9 mouse cellular contexts compared by ENCODE assay signal in genomic region chr11:106572958-106573357, GRCm38 (mm10). TPM values are rescaled to one million over a fixed set of nuclear protein-coding genes. Genes with fewer than 3 reads are reported as not detected.
DNase-seq lines count a peak whose midpoint lies in the region; ATAC-seq and TF ChIP-seq lines count a peak whose summit lies in the region.
"Had no signal": no experiment of that assay in that cellular context is flagged by ENCODE, and none has a peak within 500 bp of the region (broad histone marks: within the 10 kb centered on the region; RNA-seq: fewer than 3 reads in every experiment).

No protein-coding gene starts in this region.

- WGBS in hindbrain, embryonic 12.5 days, result 73% methylated on average over 9 of the region's 9 CpGs
- 68% methylated on average over 9 of the region's 9 CpGs for WGBS in hindbrain, embryonic 16.5 days
- WGBS in embryonic facial prominence, embryonic 12.5 days, result 75% methylated on average over 9 of the region's 9 CpGs
- WGBS in limb, embryonic 13.5 days, result 58% methylated on average over 9 of the region's 9 CpGs

- DNase-seq in frontal cortex, adult 2 months (ENCODE audit: extremely low spot score in 1 of 2, low spot score in 1 of 2), result no peak
- DNase-seq in embryo, embryonic 9.5 days (ENCODE audit: extremely low spot score), result no peak
- DNase-seq in T-cell, adult 2 months (ENCODE audit: low spot score), result no peak
- DNase-seq: layer of hippocampus, postnatal 36 days had no signal

- no peaks in the 10 kb centered on the region for H3K9me3 ChIP-seq in hindbrain, embryonic 12.5 days (replicated peaks)
- H3K9me3 ChIP-seq in hindbrain, embryonic 16.5 days (ENCODE audit: control insufficient read depth, low read length), result no peaks in the 10 kb centered on the region
- no peaks in the 10 kb centered on the region for H3K9me3 ChIP-seq in embryonic facial prominence, embryonic 12.5 days
- H3K9me3 ChIP-seq in limb, embryonic 13.5 days, result no peaks in the 10 kb centered on the region

- H3K79me2 ChIP-seq in C2C12 (ENCODE audit: control insufficient read depth, insufficient read depth), result no peaks in the 10 kb centered on the region

- no peak overlapping the region for H3K4me3 ChIP-seq in hindbrain, embryonic 12.5 days
- H3K4me3 ChIP-seq in hindbrain, embryonic 16.5 days (ENCODE audit: low read length), result no peak overlapping the region
- H3K4me3 ChIP-seq in C2C12 (ENCODE audit: insufficient read depth, poor library complexity, severe bottlenecking), result no peak overlapping the region
- H3K4me3 ChIP-seq in embryonic facial prominence, embryonic 12.5 days, result no peak overlapping the region
- no peak overlapping the region for H3K4me3 ChIP-seq in limb, embryonic 13.5 days

- no peak overlapping the region for H3K9ac ChIP-seq in hindbrain, embryonic 12.5 days
- H3K9ac ChIP-seq in hindbrain, embryonic 16.5 days (ENCODE audit: low read depth, low read length), result no peak overlapping the region
- H3K9ac ChIP-seq in embryonic facial prominence, embryonic 12.5 days, result no peak overlapping the region
- H3K9ac ChIP-seq in limb, embryonic 13.5 days, result no peak overlapping the region

- H3K4me2 ChIP-seq in hindbrain, embryonic 12.5 days (replicated peaks), result no peak overlapping the region
- no peak overlapping the region for H3K4me2 ChIP-seq in hindbrain, embryonic 16.5 days (ENCODE audit: low read length)
- no peak overlapping the region for H3K4me2 ChIP-seq in embryonic facial prominence, embryonic 12.5 days (replicated peaks)
- no peak overlapping the region for H3K4me2 ChIP-seq in limb, embryonic 13.5 days (replicated peaks)

- peak overlapping the region; percentile 38 for H3ac ChIP-seq in C2C12 (ENCODE audit: control insufficient read depth, insufficient read length, low read depth)

- peaks cover 30% of the 10 kb centered on the region for H3K4me1 ChIP-seq in hindbrain, embryonic 12.5 days
- H3K4me1 ChIP-seq in hindbrain, embryonic 16.5 days (ENCODE audit: control insufficient read depth, insufficient read depth, low read depth, low read length), result peaks cover 28% of the 10 kb centered on the region
- peaks cover 27% of the 10 kb centered on the region for H3K4me1 ChIP-seq in embryonic facial prominence, embryonic 12.5 days
- H3K4me1 ChIP-seq in limb, embryonic 13.5 days, result peaks cover 33% of the 10 kb centered on the region

- TF ChIP-seq CTCF in C2C12 (IDR thresholded peaks at IDR 0.05; ENCODE audit: control insufficient read depth, insufficient read depth, insufficient read length), result no peak

- peaks cover 2% of the 10 kb centered on the region; the same call in 1 of the 2 replicates for H3K36me3 ChIP-seq in hindbrain, embryonic 12.5 days
- H3K36me3 ChIP-seq in hindbrain, embryonic 16.5 days (ENCODE audit: control insufficient read depth, insufficient read depth, low read length), result no peaks in the 10 kb centered on the region
- H3K36me3 ChIP-seq in C2C12 (ENCODE audit: control insufficient read depth, insufficient read depth), result no peaks in the 10 kb centered on the region
- 0 out of 2 replicates have a peak, but pooled peaks cover 2% of the 10 kb centered on the region for H3K36me3 ChIP-seq in embryonic facial prominence, embryonic 12.5 days
- peaks cover 3% of the 10 kb centered on the region for H3K36me3 ChIP-seq in limb, embryonic 13.5 days

- H3K27me3 ChIP-seq in hindbrain, embryonic 12.5 days, result no peaks in the 10 kb centered on the region
- no peaks in the 10 kb centered on the region for H3K27me3 ChIP-seq in hindbrain, embryonic 16.5 days (replicated peaks; ENCODE audit: control insufficient read depth, insufficient read depth, low read length)
- H3K27me3 ChIP-seq in C2C12 (ENCODE audit: control insufficient read depth, insufficient read depth, insufficient read length), result no peaks in the 10 kb centered on the region
- H3K27me3 ChIP-seq in embryonic facial prominence, embryonic 12.5 days, result no peaks in the 10 kb centered on the region
- no peaks in the 10 kb centered on the region for H3K27me3 ChIP-seq in limb, embryonic 13.5 days

- peak overlapping the region; percentile 46 for H3K27ac ChIP-seq in hindbrain, embryonic 12.5 days
- H3K27ac ChIP-seq in hindbrain, embryonic 16.5 days (ENCODE audit: low read depth, low read length), result no peak overlapping the region
- peak overlapping the region; percentile 51; the same call in 1 of the 2 replicates for H3K27ac ChIP-seq in embryonic facial prominence, embryonic 12.5 days
- H3K27ac ChIP-seq in limb, embryonic 13.5 days, result peak overlapping the region; percentile 56; the same call in 1 of the 2 replicates

- no peaks in the 10 kb centered on the region for H3K79me3 ChIP-seq in C2C12 (ENCODE audit: low read depth)

- ATAC-seq in hindbrain, embryonic 12.5 days (ENCODE audit: low FRiP score), result no peak
- no peak for ATAC-seq in hindbrain, embryonic 16.5 days
- no peak for ATAC-seq in embryonic facial prominence, embryonic 12.5 days (ENCODE audit: insufficient number of reproducible peaks, insufficient read depth, low FRiP score, low TSS enrichment)
- ATAC-seq in limb, embryonic 13.5 days (ENCODE audit: low FRiP score, low read depth), result no peak

TF ChIP-seq in C2C12, 6 proteins besides CTCF, POLR2A, EP300 and RAD21:
- TF ChIP-seq FOSL1 (IDR thresholded peaks at IDR 0.05; ENCODE audit: insufficient read depth, low read length, poor library complexity, severe bottlenecking), result no peak
- TF ChIP-seq USF1 (IDR thresholded peaks at IDR 0.05; ENCODE audit: low read depth), result no peak
- no peak for TF ChIP-seq MAX (IDR thresholded peaks at IDR 0.05)
- TF ChIP-seq MYOD1 (IDR thresholded peaks at IDR 0.05; ENCODE audit: control insufficient read depth, insufficient read length, low read depth), result no peak
- TF ChIP-seq CEBPB (IDR thresholded peaks at IDR 0.05; ENCODE audit: low read depth), result no peak
- TF ChIP-seq MYOG (IDR thresholded peaks at IDR 0.05; ENCODE audit: control insufficient read depth, extremely low read depth, insufficient read length), result no peak

RNA-seq across cellular contexts. Expression of gene Tex2, which starts 40.3 kb away (rescaled TPM):
- 13.3 and 15.5 TPM in 2 replicates for polyA plus RNA-seq in hindbrain, embryonic 12.5 days (2016; fragmentation: Nextera tagmentation; extraction: Ambion mirVana)
- 29.5 and 38.4 TPM in 2 replicates for polyA plus RNA-seq in hindbrain, embryonic 16.5 days (2015; fragmentation: Nextera tagmentation; extraction: Ambion mirVana)
- 5.9 TPM for polyA plus RNA-seq in C2C12 (2012; fragmentation: generic; extraction: Trizol)
- polyA plus RNA-seq in embryonic facial prominence, embryonic 12.5 days (2016; fragmentation: Nextera tagmentation; extraction: Ambion mirVana), result 8.3 and 9.4 TPM in 2 replicates
- polyA plus RNA-seq in limb, embryonic 13.5 days (2015; fragmentation: Nextera tagmentation; extraction: Ambion mirVana), result 7.5 and 8.2 TPM in 2 replicates
- polyA plus RNA-seq in frontal cortex, adult 2 months (2012; rRNA removed), result 57.7 and 59.8 TPM in 2 replicates
